Mouse (Mus musculus) stomach, adult 2 months (tissue): ENCODE results near the gene Slc16a10. TPM values are rescaled to one million over a fixed set of nuclear protein-coding genes. Genes with fewer than 3 reads are reported as not detected.

Experiments used
- polyA plus RNA-seq: library from polyadenylated mRNA; depleted of rRNA; stranded (reverse); fragments of >200 nt; gene quantifications from 2 replicates; pipeline ENCODE4 v1.2.3, GENCODE M21; 2012; rRNA removed

The Slc16a10 gene
- 2.3 and 3.2 TPM in 2 replicates for polyA plus RNA-seq

GRCm38 (mm10) chr10:40141864-40142523 is at the start of gene Slc16a10:
Gene Slc16a10, minus strand, starts transcription at chr10:40142258.

GRCm38 (mm10) chr10:40024554-40025428 is 117.3 kb downstream of the Slc16a10 start, which contains the start of gene Mfsd4b1:
Gene Mfsd4b1, minus strand, starts transcription at chr10:40025268.

GRCm38 (mm10) chr10:39986466-39986865 is 155.6 kb downstream of the Slc16a10 start, which contains the start of gene Mfsd4b5:
Gene Mfsd4b5, minus strand, starts transcription at chr10:39986646.

Other genes with a start within 250 kb of the Slc16a10 start
- 0.17 and 0.57 TPM in 2 replicates for gene Mfsd4b4, start 243.0 kb downstream of the Slc16a10 start, polyA plus RNA-seq
- not detected in 2 replicates for gene Mfsd4b2, start 215.3 kb downstream of the Slc16a10 start, polyA plus RNA-seq
- gene Mfsd4b3, start 182.1 kb downstream of the Slc16a10 start, polyA plus RNA-seq: 0.93 and 0.97 TPM in 2 replicates
- 0.05 and 0.11 TPM in 2 replicates for gene Mfsd4b5, start 155.6 kb downstream of the Slc16a10 start, polyA plus RNA-seq
- gene Mfsd4b1, start 117.0 kb downstream of the Slc16a10 start, polyA plus RNA-seq: 0.11 and 0.16 TPM in 2 replicates
- gene Rpf2, start 104.8 kb upstream of the Slc16a10 start, polyA plus RNA-seq: 0.16 and 0.17 TPM in 2 replicates
- gene Gtf3c6, start 115.8 kb upstream of the Slc16a10 start, polyA plus RNA-seq: 1.2 and 1.3 TPM in 2 replicates
- 1.4 and 1.7 TPM in 2 replicates for gene Amd1, start 159.9 kb upstream of the Slc16a10 start, polyA plus RNA-seq
- gene Cdk19, start 197.3 kb upstream of the Slc16a10 start, polyA plus RNA-seq: 2.5 and 3.5 TPM in 2 replicates